Mouse (Mus musculus) CH12.LX (cell line): ENCODE results near the gene Dhx35.

Experiments used
- CHD2 ChIP-seq: IDR thresholded peaks from 2 replicates; pipeline ENCODE4 v1.6.1; 2011; ENCODE audit warnings: low read length, improper control_type of control experiment
- CTCF ChIP-seq, 2 experiments: IDR thresholded peaks in 1 of 2; conservative IDR thresholded peaks in 1 of 2; 2 replicates each; pipeline ENCODE4 v1.5.1; 2011 to 2012; ENCODE audit warnings: low read depth in 2 of 2, low read length in 2 of 2, improper control_type of control experiment in 1 of 2, inconsistent platforms in 1 of 2, mild to moderate bottlenecking in 1 of 2, moderate library complexity in 1 of 2
- ELF1 ChIP-seq: IDR thresholded peaks from 2 replicates; pipeline ENCODE4 v1.6.1; 2014; ENCODE audit warnings: low read depth, mild to moderate bottlenecking, inconsistent platforms, low read length, improper control_type of control experiment
- JUND ChIP-seq: conservative IDR thresholded peaks from 2 replicates; pipeline ENCODE4 v1.6.1; 2011; ENCODE audit warnings: low read depth, low read length, improper control_type of control experiment
- MEF2A ChIP-seq: IDR thresholded peaks from 2 replicates; pipeline ENCODE4 v1.6.1; 2014; ENCODE audit warnings: low read depth, mild to moderate bottlenecking, inconsistent platforms, low read length, improper control_type of control experiment, borderline replicate concordance
- PAX5 ChIP-seq: IDR thresholded peaks from 2 replicates; pipeline ENCODE4 v1.6.1; 2012; ENCODE audit warnings: low read length, inconsistent platforms, mixed read lengths
- POLR2A ChIP-seq: IDR thresholded peaks from 2 replicates; pipeline ENCODE4 v1.6.1; 2011; ENCODE audit warnings: low read depth, mild to moderate bottlenecking, improper control_type of control experiment, low read length
- USF2 ChIP-seq: conservative IDR thresholded peaks from 2 replicates; pipeline ENCODE4 v1.6.1; 2011; ENCODE audit warnings: low read depth, low read length, improper control_type of control experiment
- ZC3H11A ChIP-seq: IDR thresholded peaks from 2 replicates; pipeline ENCODE4 v1.6.1; 2012; ENCODE audit warnings: low read depth, mild to moderate bottlenecking, inconsistent platforms, low read length, improper control_type of control experiment

DNA sequence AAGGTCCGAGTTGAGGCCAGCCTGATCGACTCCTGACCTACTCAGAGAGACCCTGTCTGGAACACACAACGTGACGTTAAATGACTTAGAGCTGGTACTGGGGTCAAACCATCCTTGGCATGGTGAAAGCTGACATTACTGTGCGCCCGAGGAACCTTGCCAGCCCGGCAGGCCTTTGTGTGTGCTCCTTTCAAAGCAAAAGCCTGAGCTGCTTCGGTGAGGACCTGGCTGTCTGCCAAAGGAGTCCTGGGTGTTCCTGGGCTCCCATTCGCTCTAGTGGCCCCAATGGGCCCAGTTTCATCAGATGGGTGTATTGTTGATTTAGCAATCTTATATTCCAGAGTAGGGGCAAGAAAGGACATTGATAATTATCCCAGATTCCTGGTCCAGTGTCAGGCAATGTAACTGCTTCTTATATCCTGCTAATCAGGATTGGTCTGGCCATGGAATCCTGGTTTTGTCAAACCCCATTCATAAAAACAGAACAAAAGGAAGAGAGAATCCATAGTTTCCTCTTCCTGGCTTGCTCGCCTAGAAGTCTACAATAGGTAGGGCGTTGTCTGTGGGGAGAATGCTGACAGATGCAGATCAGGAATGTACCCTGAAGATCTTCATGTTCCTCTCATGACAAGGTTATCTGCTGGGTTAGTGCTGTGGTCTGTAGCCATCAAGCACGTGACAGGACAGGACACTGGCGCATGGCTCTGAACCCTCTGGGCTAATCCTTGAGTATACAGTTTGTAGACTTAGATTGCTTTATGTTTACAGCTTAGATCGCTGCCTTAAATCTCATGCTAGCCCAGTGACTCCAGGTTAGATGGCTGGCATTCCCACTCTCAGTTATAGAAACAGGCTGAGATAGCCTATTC is 7.4 kb upstream of the Dhx35 start:
- no peak for TF ChIP-seq PAX5
- TF ChIP-seq POLR2A = no peak
- no peak for TF ChIP-seq USF2
- no peak for TF ChIP-seq CTCF (conservative IDR thresholded peaks at IDR 0.05 in 1 of 2, IDR thresholded peaks at IDR 0.05 in 1 of 2; ENCODE audit: low read depth in 2 of 2, low read length in 2 of 2)
- no peak for TF ChIP-seq ELF1
- TF ChIP-seq ZC3H11A = no peak
- no peak for TF ChIP-seq MEF2A
- TF ChIP-seq JUND = no peak
- no peak for TF ChIP-seq CHD2
